Mouse (Mus musculus) kidney, adult 2 months (tissue): ENCODE results near the gene Defb42. TPM values are rescaled to one million over a fixed set of nuclear protein-coding genes. Genes with fewer than 3 reads are reported as not detected.
A peak's percentile ranks its signal among the peaks of the same experiment; 100 is the strongest.

Experiments used
- DNase-seq: peaks from one replicate; pipeline ENCODE4 v3.0.0; 2021
- H3K27ac ChIP-seq: fragments of 200-500 bp; 2 replicates; pipeline ENCODE4 v1.5.1; 2012; ENCODE audit warnings: low read depth, low read length, control low read depth, inconsistent platforms; ENCODE audit not compliant: insufficient read depth
- H3K27me3 ChIP-seq: fragments of 200-500 bp; replicated peaks from 2 replicates; pipeline ENCODE4 v1.6.1; 2012; ENCODE audit warnings: mild to moderate bottlenecking, moderate library complexity, low read length, inconsistent platforms; ENCODE audit not compliant: control insufficient read depth, insufficient read depth
- H3K36me3 ChIP-seq: fragments of 200-500 bp; 2 replicates; pipeline ENCODE4 v1.6.1; 2012; ENCODE audit warnings: mild to moderate bottlenecking, moderate library complexity, low read length, inconsistent platforms; ENCODE audit not compliant: control insufficient read depth, insufficient read depth
- H3K4me1 ChIP-seq: fragments of 200-500 bp; 2 replicates; pipeline ENCODE4 v1.6.1; 2011; ENCODE audit warnings: low read length; ENCODE audit not compliant: control insufficient read depth, insufficient read depth
- H3K4me3 ChIP-seq: fragments of 200-500 bp; 2 replicates; pipeline ENCODE4 v1.5.1; 2011; ENCODE audit warnings: mild to moderate bottlenecking, low read depth, low read length, control low read depth; ENCODE audit not compliant: insufficient read depth
- CTCF ChIP-seq: fragments of 200-500 bp; conservative IDR thresholded peaks from 2 replicates; pipeline ENCODE4 v1.5.1; 2011; ENCODE audit warnings: low read depth, mild to moderate bottlenecking, control low read depth, low read length, moderate library complexity, mixed read lengths; ENCODE audit not compliant: insufficient read depth, insufficient read length
- POLR2A ChIP-seq: fragments of 200-500 bp; IDR thresholded peaks from one replicate; pipeline ENCODE4 v1.6.1; 2011; ENCODE audit warnings: low read depth, low read length, control low read depth
- WGBS: fragments of 180-500 bp; shearing (Covaris S2); methylation state at CpG from one replicate; pipeline ENCODE4 v1.1.7; 2018; 5-methylcytosine and 5-hydroxymethylcytosine counted together
- polyA plus RNA-seq: library from polyadenylated mRNA; depleted of rRNA; stranded (reverse); fragments of >200 nt; gene quantifications from 2 replicates; pipeline ENCODE4 v1.2.3, GENCODE M21; 2012

Defb42 gene
- polyA plus RNA-seq, 1 experiment: 5.7 TPM

GRCm38 (mm10) chr14:63049910-63050370, 3.1 kb downstream of the Defb42 start, which contains the start of gene Defb30:
Gene Defb30, minus strand, starts transcription at chr14:63049960.
- no peak for DNase-seq
- WGBS: 75% methylated on average over 14 of the region's 14 CpGs
- Histone ChIP-seq H3K36me3 (no peaks in the 10 kb centered on the region), H3K27ac (no peak within 1 kb of the TSS), H3K27me3 (no peaks in the 10 kb centered on the region), H3K4me1 (no peaks in the 10 kb centered on the region), H3K4me3 (no peak within 1 kb of the TSS)
- no peak for TF ChIP-seq POLR2A
- no peak for TF ChIP-seq CTCF

- TF ChIP-seq CTCF: peak; percentile 70
- TF ChIP-seq POLR2A: no peak
- Histone ChIP-seq H3K4me1 (no peaks in the 10 kb centered on the region), H3K27ac (no peak overlapping the region), H3K27me3 (no peaks in the 10 kb centered on the region), H3K4me3 (no peak overlapping the region), H3K36me3 (no peaks in the 10 kb centered on the region)
- peak; percentile 54 for DNase-seq
- 37% methylated on average over 5 of the region's 5 CpGs for WGBS
Observed at GRCm38 (mm10) chr14:63050769-63051168, 4.0 kb downstream of the Defb42 start.

- WGBS: 26% methylated on average over 6 of the region's 6 CpGs
- TF ChIP-seq POLR2A (no peak), CTCF (no peak)
- H3K36me3 ChIP-seq: no peaks in the 10 kb centered on the region
- no peak overlapping the region for H3K4me3 ChIP-seq
- H3K27ac ChIP-seq: no peak overlapping the region
- no peaks in the 10 kb centered on the region for H3K27me3 ChIP-seq
- DNase-seq: no peak
- no peaks in the 10 kb centered on the region for H3K4me1 ChIP-seq
Observed at GRCm38 (mm10) chr14:63054729-63055128, 7.9 kb downstream of the Defb42 start.

GRCm38 (mm10) chr14:63060361-63060760, 13.6 kb downstream of the Defb42 start:
- Histone ChIP-seq H3K4me3 (no peak overlapping the region), H3K27ac (no peak overlapping the region), H3K4me1 (no peaks in the 10 kb centered on the region), H3K36me3 (no peaks in the 10 kb centered on the region), H3K27me3 (no peaks in the 10 kb centered on the region)
- no peak for DNase-seq
- no peak for TF ChIP-seq CTCF
- TF ChIP-seq POLR2A: no peak
- 75% methylated on average over 10 of the region's 10 CpGs for WGBS

GRCm38 (mm10) chr14:63062184-63062583, 15.4 kb downstream of the Defb42 start:
- H3K36me3 ChIP-seq: no peaks in the 10 kb centered on the region
- no peak overlapping the region for H3K4me3 ChIP-seq
- H3K4me1 ChIP-seq: no peaks in the 10 kb centered on the region
- no peaks in the 10 kb centered on the region for H3K27me3 ChIP-seq
- no peak for DNase-seq
- WGBS: 96% methylated on average over 2 of the region's 2 CpGs
- no peak overlapping the region for H3K27ac ChIP-seq
- no peak for TF ChIP-seq POLR2A

GRCm38 (mm10) chr14:63065391-63065790, 18.6 kb downstream of the Defb42 start:
- DNase-seq: peak; percentile 56

GRCm38 (mm10) chr14:63066630-63067310, 20.0 kb downstream of the Defb42 start:
- no peaks in the 10 kb centered on the region for H3K36me3 ChIP-seq
- DNase-seq: peak; percentile 54
- H3K4me1 ChIP-seq: no peaks in the 10 kb centered on the region
- TF ChIP-seq CTCF (peak; percentile 84), POLR2A (no peak)
- no peaks in the 10 kb centered on the region for H3K27me3 ChIP-seq
- WGBS: 29% methylated on average over 16 of the region's 16 CpGs
- no peak overlapping the region for H3K27ac ChIP-seq
- no peak overlapping the region for H3K4me3 ChIP-seq

More at GRCm38 (mm10) chr14:63065391-63065790, 18.6 kb downstream of the Defb42 start:
- no peak for TF ChIP-seq CTCF
- no peak for TF ChIP-seq POLR2A
- Histone ChIP-seq H3K27me3 (no peaks in the 10 kb centered on the region), H3K4me3 (no peak overlapping the region), H3K36me3 (no peaks in the 10 kb centered on the region), H3K27ac (no peak overlapping the region), H3K4me1 (no peaks in the 10 kb centered on the region)
- WGBS: 56% methylated on average over 5 of the region's 5 CpGs
